Mouse (Mus musculus): Measurements from ENCODE around the gene Samm50.

- no peak for TF ChIP-seq POLR2A (IDR thresholded peaks at IDR 0.05; ENCODE audit: borderline replicate concordance, control insufficient read depth, low read depth, low read length)
- TF ChIP-seq CTCF (IDR thresholded peaks at IDR 0.05; ENCODE audit: control insufficient read depth, insufficient read depth, low read length) = no peak
These were observed 20.9 kb upstream of the Samm50 start for GRCm38 (mm10) chr15:84171166-84171565.
